Mouse (Mus musculus) midbrain, embryonic 10.5 days (tissue): ENCODE data around the gene Sdk2. TPM values are rescaled to one million over a fixed set of nuclear protein-coding genes. Genes with fewer than 3 reads are reported as not detected.

Experiments used
- DNase-seq: peaks from one replicate; pipeline ENCODE4 v3.0.0-alpha.2; 2017; ENCODE audit warnings: low spot score
- H3K27ac ChIP-seq: fragments of 300-500 bp; sonication (generic); replicated peaks from 2 replicates; pipeline ENCODE4 v1.5.1; 2016; ENCODE audit warnings: mild to moderate bottlenecking
- H3K27me3 ChIP-seq: fragments of 300-500 bp; sonication (generic); 2 replicates; pipeline ENCODE4 v1.6.1; 2016; ENCODE audit warnings: low read depth, mild to moderate bottlenecking; ENCODE audit not compliant: poor library complexity, severe bottlenecking
- H3K36me3 ChIP-seq: fragments of 300-500 bp; sonication (generic); 2 replicates; pipeline ENCODE4 v1.6.1; 2016; ENCODE audit warnings: mild to moderate bottlenecking, moderate library complexity
- H3K4me1 ChIP-seq: fragments of 300-500 bp; sonication (generic); 2 replicates; pipeline ENCODE4 v1.6.1; 2016
- H3K4me3 ChIP-seq: fragments of 300-500 bp; sonication (generic); 2 replicates; pipeline ENCODE4 v1.5.1; 2016; ENCODE audit warnings: mild to moderate bottlenecking, moderate library complexity
- H3K9me3 ChIP-seq: fragments of 300-500 bp; sonication (generic); replicated peaks from 2 replicates; pipeline ENCODE4 v1.6.1; 2016; ENCODE audit warnings: mild to moderate bottlenecking
- WGBS: fragments of 180-500 bp; shearing (Covaris S2); methylation state at CpG from one replicate; pipeline ENCODE4 v1.1.7; 2016; 5-methylcytosine and 5-hydroxymethylcytosine counted together
- polyA plus RNA-seq: library from polyadenylated mRNA; unstranded; fragments of >200 nt; fragmentation: Nextera tagmentation; extraction: Ambion mirVana; gene quantifications from 2 replicates; pipeline ENCODE4 v1.2.1, GENCODE M21; 2016

The Sdk2 gene
- polyA plus RNA-seq, 1 experiment from 2014 or later = 4.5 TPM

GRCm38 (mm10) chr11:113849322-113849721, 217.5 kb downstream of the Sdk2 start:
- Histone ChIP-seq H3K9me3 (no peaks in the 10 kb centered on the region), H3K36me3 (peaks cover 23% of the 10 kb centered on the region), H3K27me3 (0 out of 2 replicates have a peak, but pooled peaks cover 3% of the 10 kb centered on the region), H3K27ac (no peak overlapping the region), H3K4me3 (no peak overlapping the region), H3K4me1 (no peaks in the 10 kb centered on the region)
- 62% methylated on average over 7 of the region's 7 CpGs for WGBS
- no peak for DNase-seq

DNA sequence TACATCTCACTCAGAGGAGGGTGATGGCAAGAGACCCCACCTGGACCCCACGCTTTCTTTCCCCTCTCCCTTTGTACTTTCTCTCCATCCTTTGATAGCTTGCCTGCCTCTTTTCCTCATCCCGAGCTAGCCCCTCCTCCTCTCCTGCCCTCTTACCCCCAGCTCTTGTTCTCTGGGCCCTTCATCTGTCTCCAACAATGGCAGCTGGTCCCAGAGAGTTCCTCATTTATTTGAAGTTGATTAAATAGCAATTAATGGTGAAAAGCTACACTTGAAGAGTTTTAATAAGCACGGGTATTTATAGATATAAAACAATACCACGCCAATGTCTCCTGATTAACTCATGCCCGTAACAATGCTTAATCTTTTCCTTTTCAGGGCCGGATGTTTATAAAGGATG, 222.9 kb downstream of the Sdk2 start:
- Histone ChIP-seq H3K4me3 (no peak overlapping the region), H3K36me3 (peaks cover 19% of the 10 kb centered on the region), H3K9me3 (no peaks in the 10 kb centered on the region), H3K4me1 (peaks cover 6% of the 10 kb centered on the region), H3K27me3 (0 out of 2 replicates have a peak, but pooled peaks cover 3% of the 10 kb centered on the region), H3K27ac (no peak overlapping the region)
- WGBS = 51% methylated on average over 6 of the region's 6 CpGs
- no peak for DNase-seq

DNA sequence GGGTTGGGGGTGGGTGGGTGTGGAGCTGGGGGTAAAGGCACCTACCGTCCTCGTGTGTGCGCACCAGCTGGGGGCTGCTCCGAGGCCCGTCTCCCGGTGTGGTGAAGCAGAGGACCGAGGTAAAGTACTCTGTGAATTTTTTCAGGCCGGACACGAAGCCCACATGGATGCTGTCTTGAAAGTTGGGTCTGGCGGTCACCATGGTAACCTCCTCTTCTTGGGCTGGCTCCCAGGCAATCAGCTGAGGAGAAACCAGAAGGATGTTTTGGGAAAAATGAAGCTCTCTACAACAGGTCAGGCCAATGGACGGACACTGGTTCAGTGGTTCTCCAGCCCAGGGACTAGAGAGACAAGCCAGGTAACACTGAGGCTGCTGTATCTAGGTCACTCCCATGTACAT, 224.0 kb downstream of the Sdk2 start:
- 92% methylated on average over 11 of the region's 11 CpGs for WGBS
- Histone ChIP-seq H3K27me3 (0 out of 2 replicates have a peak, but pooled peaks cover 3% of the 10 kb centered on the region), H3K36me3 (peaks cover 22% of the 10 kb centered on the region), H3K27ac (no peak overlapping the region), H3K4me1 (peaks cover 6% of the 10 kb centered on the region), H3K9me3 (no peaks in the 10 kb centered on the region), H3K4me3 (no peak overlapping the region)
- DNase-seq = no peak

GRCm38 (mm10) chr11:113831608-113832007, 235.2 kb downstream of the Sdk2 start:
- DNase-seq = no peak
- Histone ChIP-seq H3K4me3 (no peak overlapping the region), H3K9me3 (no peaks in the 10 kb centered on the region), H3K36me3 (peaks cover 37% of the 10 kb centered on the region), H3K27ac (no peak overlapping the region), H3K27me3 (peaks cover 33% of the 10 kb centered on the region), H3K4me1 (peaks cover 25% of the 10 kb centered on the region)
- whole genome bisulfite sequencing = 96% methylated on average over 6 of the region's 6 CpGs

DNA sequence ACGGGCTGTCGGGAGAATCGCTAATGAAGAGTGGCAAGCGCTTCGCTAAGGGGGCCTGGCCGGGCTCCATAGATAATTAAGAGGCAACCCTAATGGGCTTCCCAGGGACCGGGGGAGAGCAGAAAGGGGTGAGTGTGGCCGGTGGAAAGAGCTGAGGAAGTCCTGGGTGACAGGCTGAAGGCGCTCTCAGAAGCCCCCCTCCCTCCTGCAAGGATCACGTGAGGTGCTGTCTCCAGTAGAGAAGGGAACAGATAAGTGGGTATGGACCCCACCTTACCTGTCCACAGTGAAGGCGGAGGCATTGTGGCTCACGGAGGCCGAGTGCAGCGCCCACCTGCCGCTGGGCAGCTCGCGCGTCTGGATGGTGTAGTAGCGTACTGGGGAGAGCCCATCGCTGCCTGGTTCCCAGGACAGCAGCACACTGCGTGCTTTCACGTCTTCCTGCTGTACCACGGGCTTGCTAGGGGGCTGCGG, 238.7 kb downstream of the Sdk2 start:
- DNase-seq = no peak
- Histone ChIP-seq H3K27me3 (peaks cover 33% of the 10 kb centered on the region), H3K27ac (peak overlapping the region; percentile 43; the same call in 1 of the 2 replicates), H3K4me1 (peaks cover 14% of the 10 kb centered on the region), H3K9me3 (no peaks in the 10 kb centered on the region), H3K4me3 (no peak overlapping the region; the same call in 1 of the 2 replicates), H3K36me3 (peaks cover 48% of the 10 kb centered on the region)
- WGBS = 44% methylated on average over 24 of the region's 24 CpGs

- H3K27me3 ChIP-seq = peaks cover 10% of the 10 kb centered on the region; the same call in 1 of the 2 replicates
- H3K4me1 ChIP-seq = peaks cover 18% of the 10 kb centered on the region
- H3K4me3 ChIP-seq = no peak overlapping the region
- no peak for DNase-seq
- H3K27ac ChIP-seq = peak overlapping the region; percentile 40; the same call in 1 of the 2 replicates
- H3K36me3 ChIP-seq = peaks cover 37% of the 10 kb centered on the region
- 87% methylated on average over 10 of the region's 10 CpGs for WGBS
- H3K9me3 ChIP-seq = no peaks in the 10 kb centered on the region
Observed at GRCm38 (mm10) chr11:113820005-113820404, 246.8 kb downstream of the Sdk2 start.

GRCm38 (mm10) chr11:113819001-113819400, 247.8 kb downstream of the Sdk2 start:
- Histone ChIP-seq H3K36me3 (peaks cover 33% of the 10 kb centered on the region), H3K27ac (peak overlapping the region; percentile 40), H3K9me3 (no peaks in the 10 kb centered on the region), H3K27me3 (peaks cover 10% of the 10 kb centered on the region; the same call in 1 of the 2 replicates), H3K4me3 (no peak overlapping the region), H3K4me1 (peaks cover 18% of the 10 kb centered on the region)
- 20% methylated on average over 1 of the region's 1 CpGs for WGBS
- DNase-seq = no peak

DNA sequence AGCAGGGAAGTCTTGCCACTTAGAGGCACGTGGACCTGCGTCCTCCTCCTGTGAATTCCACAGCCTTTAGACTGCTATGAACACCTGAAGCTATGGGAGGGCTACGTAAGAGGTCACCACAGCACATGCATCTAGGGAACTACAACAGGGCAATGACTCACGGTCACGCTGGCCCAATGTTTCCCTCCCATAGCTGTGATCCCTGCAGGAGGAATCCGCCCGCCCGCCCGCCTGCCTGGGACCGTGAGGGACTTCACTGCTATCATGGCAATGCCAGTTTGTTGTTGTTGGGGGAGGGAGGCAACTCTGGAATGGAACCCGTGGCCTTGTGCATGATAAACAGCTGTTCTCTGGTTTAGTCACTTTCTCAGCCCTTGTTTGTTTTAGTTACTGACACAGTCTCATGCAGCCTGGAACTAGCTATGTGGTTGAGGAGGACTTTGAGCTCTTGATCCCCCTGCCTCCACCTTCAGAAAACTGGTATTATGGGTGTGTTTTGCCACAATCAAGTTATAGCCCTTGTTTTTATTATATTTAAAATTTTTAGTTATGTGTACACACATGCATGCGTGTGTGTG, 249.8 kb downstream of the Sdk2 start:
- no peak overlapping the region for H3K4me3 ChIP-seq
- peaks cover 19% of the 10 kb centered on the region for H3K4me1 ChIP-seq
- WGBS = 75% methylated on average over 12 of the region's 12 CpGs
- peaks cover 5% of the 10 kb centered on the region; the same call in 1 of the 2 replicates for H3K27me3 ChIP-seq
- H3K9me3 ChIP-seq = no peaks in the 10 kb centered on the region
- peaks cover 18% of the 10 kb centered on the region for H3K36me3 ChIP-seq
- no peak for DNase-seq
- H3K27ac ChIP-seq = no peak overlapping the region

DNA sequence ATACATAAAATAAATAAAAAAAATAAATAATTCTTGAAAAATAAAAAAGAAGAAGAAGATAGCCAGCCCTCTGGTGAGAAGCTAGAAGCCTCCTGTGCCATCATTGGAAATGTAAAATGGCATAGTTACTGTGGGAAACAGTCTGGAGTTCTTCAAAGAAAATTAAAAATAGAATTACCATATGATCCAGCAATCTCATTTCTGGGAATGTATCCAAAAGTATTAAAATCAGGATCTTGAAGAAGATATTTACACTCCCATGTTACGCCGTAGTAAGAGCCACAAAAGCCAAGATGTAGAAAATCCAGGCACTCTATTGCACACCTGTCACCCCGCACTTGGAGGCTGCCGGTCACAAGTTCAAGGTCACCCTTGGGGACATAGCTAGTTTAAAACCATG, 250.4 kb downstream of the Sdk2 start:
- 91% methylated on average over 4 of the region's 4 CpGs for WGBS
- no peak overlapping the region for H3K4me3 ChIP-seq
- H3K9me3 ChIP-seq = no peaks in the 10 kb centered on the region
- no peak for DNase-seq
- peaks cover 12% of the 10 kb centered on the region for H3K36me3 ChIP-seq
- peaks cover 5% of the 10 kb centered on the region; the same call in 1 of the 2 replicates for H3K27me3 ChIP-seq
- H3K27ac ChIP-seq = no peak overlapping the region
- peaks cover 26% of the 10 kb centered on the region for H3K4me1 ChIP-seq

- peaks cover 27% of the 10 kb centered on the region for H3K4me1 ChIP-seq
- no peak for DNase-seq
- no peak overlapping the region for H3K4me3 ChIP-seq
- H3K9me3 ChIP-seq = no peaks in the 10 kb centered on the region
- WGBS = 63% methylated on average over 20 of the region's 20 CpGs
- no peaks in the 10 kb centered on the region for H3K36me3 ChIP-seq
- peak overlapping the region; percentile 13; the same call in 1 of the 2 replicates for H3K27ac ChIP-seq
- peaks cover 12% of the 10 kb centered on the region for H3K27me3 ChIP-seq
Observed at GRCm38 (mm10) chr11:113811546-113812339, 255.1 kb downstream of the Sdk2 start.

DNA sequence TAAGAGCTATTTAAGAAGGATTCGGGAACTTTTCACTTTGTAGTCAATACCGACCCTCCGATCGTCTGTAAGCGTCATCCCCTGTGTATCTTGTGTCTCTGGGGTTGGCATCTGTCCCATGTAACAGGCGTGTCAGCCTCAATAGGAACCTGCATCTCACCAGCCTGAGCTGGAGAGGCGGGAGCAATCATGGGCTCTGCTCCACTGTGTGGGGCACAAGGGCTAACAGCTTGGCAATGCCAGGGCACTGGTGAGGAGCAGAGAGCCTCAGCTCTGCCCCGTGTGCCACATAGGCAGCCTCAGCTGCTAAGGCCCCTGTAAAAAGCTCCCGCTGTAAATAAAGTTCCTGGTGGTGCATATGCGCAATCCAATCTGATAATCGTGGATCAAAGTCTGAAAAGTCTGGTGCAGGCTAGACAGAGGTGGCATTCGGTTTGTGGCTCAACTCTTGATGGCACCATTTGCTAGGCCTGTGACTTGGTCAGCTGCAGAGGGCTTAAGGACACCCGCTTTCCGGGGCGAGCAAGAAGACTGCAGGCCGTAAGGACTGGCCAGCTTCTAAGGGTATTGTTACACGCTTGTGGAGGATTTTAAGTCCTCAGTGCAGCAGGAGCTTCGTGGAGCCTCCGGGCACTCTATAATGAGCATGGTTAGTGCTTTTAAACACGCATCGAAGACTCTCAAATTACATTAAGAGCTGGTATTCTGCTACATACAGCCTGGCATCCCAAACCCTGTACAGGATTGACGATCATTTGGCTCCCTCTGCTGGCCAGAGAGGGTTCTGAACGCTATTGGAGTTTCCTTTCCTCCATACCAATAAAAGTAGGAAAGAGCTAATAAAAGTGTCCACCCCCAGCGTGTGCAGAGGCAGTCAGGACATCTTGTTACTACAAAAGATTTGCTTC, 256.0 kb downstream of the Sdk2 start:
- H3K27ac ChIP-seq = peak overlapping the region; percentile 73
- H3K4me3 ChIP-seq = no peak overlapping the region
- WGBS = 57% methylated on average over 24 of the region's 24 CpGs

GRCm38 (mm10) chr11:113807086-113807485, 259.8 kb downstream of the Sdk2 start:
- Histone ChIP-seq H3K36me3 (peaks cover 2% of the 10 kb centered on the region; the same call in 1 of the 2 replicates), H3K9me3 (no peaks in the 10 kb centered on the region), H3K27me3 (peaks cover 43% of the 10 kb centered on the region), H3K27ac (peak overlapping the region; percentile 76), H3K4me3 (no peak overlapping the region), H3K4me1 (peaks cover 67% of the 10 kb centered on the region)
- 25% methylated on average over 9 of the region's 9 CpGs for WGBS
- peak; percentile 51 for DNase-seq

More for the DNA sequence above, 256.0 kb downstream of the Sdk2 start:
- DNase-seq = peak; percentile 84
- Histone ChIP-seq H3K27me3 (peaks cover 20% of the 10 kb centered on the region), H3K9me3 (no peaks in the 10 kb centered on the region), H3K4me1 (peaks cover 36% of the 10 kb centered on the region), H3K36me3 (no peaks in the 10 kb centered on the region)
